Mouse (Mus musculus) embryo, embryonic 10 days (tissue): ENCODE measurements at regions not wholly inside any gene's neighbourhood (a gene's known extent, or its start where the extent isn't known, plus 50 kb on each side); places are given as distances from the start of the nearest gene placed in this dataset.

Source experiments
- DNase-seq: peaks from one replicate; pipeline ENCODE4 v3.0.0-alpha.2; 2015; ENCODE audit warnings: low spot score

DNA sequence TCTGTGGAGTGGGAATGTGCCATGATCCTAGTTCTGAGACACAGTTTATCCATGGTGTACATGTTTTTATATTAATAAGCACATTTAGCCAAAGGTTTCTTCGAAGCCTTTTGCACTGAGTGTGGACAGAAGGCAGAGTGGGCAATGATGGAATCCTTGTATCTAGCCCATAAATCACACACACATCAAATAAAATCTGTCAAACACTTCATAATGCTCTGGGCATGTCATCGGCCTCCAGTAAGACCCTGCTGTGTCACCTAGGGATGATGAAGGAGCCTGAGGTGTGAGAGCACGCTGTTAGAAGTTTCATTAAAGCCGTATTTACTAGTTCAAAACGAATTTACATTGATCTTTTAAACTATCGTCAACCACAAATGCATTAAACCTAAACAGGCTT lies 331.7 kb downstream of the Setd4 start:
- DNase-seq, result no peak

DNA sequence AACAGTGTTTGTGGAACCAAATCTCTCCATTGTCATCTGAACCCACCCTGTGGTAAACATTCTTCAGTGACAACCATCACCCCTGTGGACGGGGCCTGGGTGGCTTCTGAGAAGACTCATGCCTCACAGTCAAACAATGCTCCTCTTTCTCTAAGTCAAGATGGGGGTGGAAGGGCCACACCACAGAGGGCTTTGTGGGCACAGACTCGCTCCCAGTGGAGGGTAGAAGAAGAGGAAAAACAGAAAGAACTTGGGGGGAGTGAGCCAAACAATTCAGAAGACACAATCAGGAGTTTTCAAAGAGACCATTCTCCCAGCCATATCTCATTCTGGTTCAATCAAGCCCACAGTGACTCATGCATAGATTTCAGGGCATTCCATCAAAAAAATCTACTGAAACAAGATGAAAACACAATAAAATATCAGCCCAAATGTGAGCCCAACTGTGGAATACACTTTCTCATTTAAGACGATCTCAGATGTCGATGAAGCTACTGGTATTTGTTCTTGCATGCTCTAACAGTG lies 339.7 kb downstream of the Setd4 start:
- no peak for DNase-seq

DNA sequence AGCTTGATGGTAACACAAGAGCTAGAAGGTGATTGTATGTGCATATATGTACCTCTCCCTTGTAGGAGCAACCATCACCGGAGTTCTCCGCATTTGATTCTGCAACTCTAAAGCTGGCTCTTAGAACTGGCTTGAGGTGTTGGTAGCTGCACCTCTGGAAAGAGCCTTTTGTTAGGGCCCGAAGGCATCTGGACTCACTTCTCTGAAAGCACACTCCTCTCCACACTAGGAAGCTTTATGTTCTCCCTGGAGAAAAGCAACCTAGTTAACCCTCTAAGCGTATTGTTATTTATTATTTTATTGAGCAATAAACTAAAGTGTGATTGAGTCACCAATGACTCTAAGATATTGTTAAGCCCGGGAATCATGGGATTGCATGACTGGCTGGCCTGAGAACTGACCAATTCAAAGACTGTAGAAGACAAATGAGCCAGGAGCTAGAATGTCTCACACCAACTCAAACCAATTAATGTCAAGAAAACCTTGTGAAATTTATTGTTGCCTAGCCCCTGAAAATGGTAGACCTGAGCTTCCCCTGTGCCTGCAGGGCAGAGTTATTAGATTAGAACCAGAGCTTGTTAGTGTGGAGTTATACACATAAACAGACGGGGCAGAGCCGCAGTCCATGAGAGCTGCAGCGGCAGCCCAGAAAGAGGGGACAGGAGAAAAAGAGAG lies 340.6 kb downstream of the Setd4 start:
- no peak for DNase-seq

DNA sequence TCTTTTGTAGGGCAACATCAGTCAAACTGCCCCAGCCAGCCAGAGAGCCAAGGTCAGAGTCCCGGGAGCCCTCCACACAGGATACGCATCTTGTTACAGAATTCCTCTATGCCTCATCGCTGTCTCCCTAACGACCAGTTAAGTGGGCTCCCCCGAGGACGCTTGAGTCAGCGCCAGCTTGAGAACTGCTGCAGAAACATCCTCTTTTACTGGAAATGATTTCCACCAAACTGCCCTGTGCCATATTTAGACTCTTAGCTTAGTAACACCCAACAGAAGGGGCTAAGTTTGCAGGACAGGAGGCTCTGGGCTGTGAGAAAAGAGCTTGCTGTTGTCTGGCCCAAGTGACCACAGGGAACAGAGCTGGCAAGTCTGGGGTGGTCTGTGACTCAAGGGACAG lies 357.0 kb downstream of the Setd4 start:
- peak; percentile 75 for DNase-seq

DNA sequence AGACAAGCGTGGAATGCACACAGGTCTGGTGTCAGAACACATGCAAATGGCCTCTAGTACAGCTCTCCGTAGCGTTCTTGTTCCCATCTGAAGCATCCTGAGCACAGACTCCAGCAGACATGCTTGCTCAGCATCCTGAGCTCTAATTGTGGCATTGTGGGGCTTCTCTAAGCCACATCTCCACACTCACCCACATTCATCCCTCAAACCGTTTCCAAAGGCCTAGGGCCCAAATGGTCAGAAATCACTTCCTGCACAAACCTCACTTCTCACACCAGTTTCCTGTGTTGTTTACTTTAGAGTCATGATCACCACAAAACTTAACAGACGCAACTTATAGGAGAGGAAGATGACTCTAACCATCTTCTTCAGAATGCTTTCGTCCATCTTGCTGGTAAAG lies 358.1 kb downstream of the Setd4 start:
- DNase-seq, result no peak

DNA sequence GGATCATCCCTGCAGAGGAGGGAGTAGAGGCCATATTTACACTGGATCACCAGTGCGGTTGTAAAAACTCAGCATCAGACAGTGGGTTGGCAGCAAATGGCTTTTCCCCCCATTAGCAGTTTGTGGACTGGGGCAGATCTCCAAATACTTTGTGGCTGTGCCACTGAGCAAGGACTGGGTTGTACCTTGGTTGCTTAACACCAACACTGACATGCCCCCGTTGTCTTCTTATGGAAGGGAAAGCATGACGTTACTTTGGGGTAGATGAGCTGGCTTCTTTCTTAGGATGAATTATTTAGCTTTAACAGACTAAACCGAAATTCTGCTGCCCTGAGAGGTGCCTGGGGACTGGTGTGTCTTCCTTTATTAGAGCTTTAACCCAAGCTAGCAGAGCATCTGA lies 365.0 kb downstream of the Setd4 start:
- DNase-seq, result no peak

DNA sequence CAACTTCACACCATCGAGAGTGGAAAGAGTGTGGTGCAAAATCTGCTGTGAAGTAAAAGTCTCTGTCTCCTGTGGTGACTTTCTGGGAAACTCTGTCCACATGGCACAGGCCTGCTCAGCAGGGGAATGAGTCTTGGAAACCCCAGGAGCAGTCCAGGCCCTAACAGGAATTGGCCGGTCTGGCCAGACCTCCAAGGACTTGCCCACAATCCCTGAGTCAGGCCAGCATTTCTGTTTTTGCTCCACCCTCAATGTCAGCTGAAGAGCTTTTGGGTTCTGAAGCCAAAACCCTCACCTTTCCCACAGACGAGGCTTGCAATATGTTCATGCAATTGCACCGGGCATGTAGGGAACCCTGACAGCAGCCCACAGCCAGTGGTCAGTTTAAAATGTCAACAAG lies 365.5 kb downstream of the Setd4 start:
- no peak for DNase-seq

DNA sequence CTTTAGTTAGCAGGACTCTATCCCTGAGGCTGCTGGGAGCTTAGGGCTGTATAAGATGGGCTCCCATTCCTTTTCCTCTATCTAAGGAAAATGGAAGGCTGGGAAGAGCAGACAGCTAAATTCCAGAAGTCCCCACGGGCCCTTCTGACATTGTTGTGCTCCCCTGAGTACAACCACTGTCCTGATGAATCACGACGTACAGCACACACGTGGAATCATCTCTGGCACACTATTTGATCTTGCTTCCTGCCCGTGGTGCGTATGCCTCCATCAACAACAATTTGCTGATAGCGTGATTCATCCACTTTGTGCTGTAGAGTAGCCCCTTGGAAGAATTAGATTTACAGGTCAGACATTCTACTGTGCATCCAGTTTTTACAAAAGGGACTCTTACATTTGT lies 378.2 kb downstream of the Setd4 start:
- DNase-seq, result no peak

DNA sequence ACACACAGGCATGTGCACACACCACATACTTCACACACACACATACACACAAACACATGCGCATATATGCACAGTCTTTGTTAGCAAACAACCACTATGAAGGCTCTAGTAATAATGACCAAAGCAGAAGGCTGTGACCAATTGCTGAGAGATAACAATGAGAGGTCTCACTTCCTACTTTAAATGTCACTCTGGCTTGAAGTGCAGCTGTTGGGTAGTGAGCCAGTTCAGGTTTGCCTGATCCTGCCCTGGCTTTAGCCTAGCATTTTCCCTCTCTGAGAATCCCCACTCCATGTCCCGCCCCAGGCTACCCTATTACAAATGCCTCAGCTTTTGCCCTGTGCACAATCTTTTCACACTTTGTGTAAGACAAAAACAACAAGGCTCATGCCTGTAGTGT lies 378.7 kb downstream of the Setd4 start:
- no peak for DNase-seq

DNA sequence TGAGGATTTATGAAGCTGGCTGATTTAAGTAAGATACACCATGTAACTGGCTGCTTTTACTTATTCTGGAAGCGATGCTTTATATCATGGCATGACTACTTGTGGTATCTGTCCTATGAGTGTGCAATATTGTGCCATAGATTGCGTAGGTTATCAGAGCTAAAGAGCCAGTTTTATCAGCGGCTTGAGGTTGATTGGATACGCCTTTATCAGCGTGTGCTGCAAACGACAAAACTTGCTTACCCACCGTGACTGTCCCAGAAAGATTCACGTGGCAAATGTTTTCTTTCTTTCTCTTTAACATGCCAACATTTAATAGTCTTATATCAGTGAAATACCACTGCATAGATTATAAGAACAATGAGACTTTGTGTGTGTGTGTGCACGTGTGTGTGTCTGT lies 384.1 kb downstream of the Setd4 start:
- DNase-seq, result no peak

DNA sequence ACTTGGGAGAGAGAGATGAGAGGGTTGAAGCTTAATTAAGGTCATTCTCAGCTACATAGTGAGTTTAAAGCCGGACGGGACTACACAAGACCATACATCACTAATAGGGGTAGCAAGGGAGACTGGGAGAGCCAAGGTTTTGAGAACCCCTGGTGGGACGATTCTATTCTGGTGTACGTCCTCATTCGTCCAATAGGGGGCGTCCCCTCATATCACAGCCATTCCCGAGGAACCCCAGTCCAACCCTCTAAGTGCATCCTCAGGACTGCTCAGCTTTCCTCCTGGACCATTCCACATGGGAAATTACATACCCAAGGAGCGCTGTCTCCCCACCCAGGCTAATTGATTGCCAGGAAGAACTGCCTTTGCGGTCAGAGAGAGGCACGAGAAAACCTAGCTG lies 385.5 kb downstream of the Setd4 start:
- no peak for DNase-seq

DNA sequence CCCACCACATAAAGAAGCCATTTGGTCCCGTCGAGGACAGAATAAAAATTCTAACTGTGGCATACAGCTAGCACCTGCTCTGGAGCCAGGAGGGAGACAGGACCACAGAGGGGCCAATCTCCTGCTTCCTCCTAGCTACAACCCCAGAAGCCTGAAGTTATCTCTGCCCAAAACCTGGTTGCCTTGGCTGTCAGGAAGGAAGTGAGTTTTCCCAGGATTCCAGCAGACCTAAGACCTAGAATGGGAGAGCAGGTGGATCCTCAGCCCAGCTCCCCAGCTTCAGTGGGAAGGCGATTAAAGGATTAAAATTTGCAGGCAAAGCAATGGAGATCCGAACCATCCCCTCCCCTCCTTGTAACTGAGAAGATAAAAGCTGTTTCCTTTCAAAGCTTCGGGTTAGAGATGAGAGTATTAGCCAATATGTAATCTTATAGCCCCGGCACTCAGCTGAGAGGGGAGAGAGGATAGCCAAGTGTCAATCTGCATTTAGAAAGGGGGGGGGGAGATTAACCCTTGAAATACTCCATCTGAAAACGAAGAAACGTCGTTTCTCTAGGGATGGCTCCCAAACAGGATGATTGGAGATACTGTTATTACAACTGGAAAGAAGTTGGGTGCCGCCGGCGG lies 386.1 kb downstream of the Setd4 start:
- no peak for DNase-seq

DNA sequence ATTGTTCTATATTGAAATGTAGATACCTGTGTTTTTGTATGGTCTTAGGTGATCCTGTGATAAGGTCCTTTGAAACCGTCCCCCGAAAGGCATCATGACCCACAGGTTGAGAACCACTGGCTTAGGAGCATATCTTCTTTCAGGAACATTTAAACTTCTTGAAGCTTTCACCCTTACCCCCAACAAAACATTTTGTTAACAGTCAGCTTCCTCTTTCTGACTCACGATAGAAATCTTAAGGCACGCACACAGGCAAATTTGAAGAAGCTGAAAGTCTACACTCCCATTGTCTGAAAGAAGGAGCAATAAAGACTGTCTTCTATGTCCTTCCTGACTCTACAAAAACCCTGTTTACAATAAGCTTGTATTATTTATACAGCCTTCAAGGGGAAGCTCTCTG lies 388.2 kb downstream of the Setd4 start:
- DNase-seq, result no peak

DNA sequence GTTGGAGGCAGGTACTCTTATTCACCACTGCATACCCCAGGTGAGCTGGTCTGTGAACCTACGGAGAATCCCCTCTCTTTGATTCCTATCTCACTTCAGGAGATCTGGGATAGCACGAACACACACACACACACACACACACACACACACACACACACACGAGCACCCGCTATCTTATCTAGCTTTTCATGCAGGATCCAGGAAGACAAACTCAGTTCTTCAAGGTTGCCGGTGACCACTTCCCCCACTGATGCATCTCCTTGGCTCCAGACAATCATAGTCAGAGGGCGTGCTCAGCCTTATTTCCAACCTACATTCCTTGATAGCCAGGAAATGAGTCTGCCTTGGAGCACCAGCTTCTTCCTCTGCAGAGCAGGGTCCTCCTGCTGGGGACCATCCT lies 387.7 kb upstream of the Runx1 start:
- DNase-seq, result no peak

DNA sequence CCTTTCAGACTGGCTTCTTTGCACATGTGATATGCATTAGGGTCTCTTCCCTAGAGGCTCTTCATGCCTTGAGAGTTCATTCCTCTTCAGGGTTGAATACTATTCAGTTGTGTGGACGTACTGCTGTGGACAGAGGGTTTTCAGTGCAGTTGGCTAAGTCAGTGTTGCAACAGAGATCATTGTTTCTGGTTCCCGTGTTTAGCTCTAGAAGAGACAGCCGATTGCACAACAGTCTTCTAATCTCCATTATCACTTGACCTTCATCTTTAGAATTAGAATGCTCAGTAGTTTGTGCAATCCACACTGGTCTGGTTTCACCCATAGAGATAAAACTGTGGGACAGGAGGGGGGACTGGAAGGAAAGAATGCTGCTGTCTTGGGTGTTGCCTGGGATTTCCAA lies 381.7 kb upstream of the Runx1 start:
- DNase-seq, result no peak

DNA sequence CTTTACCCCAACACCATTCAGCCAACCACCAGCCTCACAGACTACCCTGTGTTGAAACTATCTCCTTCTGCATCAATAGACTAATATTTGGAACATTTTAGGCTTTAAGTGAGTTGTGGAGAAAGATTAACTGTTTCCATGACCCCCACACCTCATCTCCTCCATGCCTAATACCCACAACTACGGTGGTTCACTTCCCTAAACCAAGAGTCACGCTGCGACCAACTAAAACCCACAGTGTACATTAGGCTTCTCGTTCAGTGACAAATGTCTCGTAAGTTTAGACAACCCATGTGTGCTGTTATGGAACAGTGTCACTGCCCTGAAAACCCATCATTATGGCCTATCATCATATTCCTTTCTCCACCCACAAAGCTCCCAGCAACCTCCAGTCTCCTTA lies 381.3 kb upstream of the Runx1 start:
- DNase-seq, result no peak

DNA sequence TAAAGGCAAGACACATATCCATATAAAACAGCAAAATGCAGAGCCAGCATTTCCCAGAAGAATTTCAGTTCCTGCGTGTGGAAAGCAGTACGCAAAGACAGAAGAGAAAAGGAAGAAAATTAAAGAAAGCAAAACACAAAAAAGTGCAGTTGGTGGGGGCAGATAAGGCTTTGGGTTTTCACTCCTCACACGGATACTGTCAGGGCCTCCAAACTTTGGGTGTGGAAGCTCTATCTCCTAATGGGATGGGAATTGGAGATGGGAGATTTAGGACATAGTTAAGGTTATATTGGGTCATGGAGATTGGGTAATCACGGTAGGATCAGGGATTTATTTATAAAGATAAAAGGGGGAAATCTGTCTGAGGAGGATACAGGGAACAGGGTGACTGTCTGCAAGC lies 380.4 kb upstream of the Runx1 start:
- DNase-seq, result no peak

DNA sequence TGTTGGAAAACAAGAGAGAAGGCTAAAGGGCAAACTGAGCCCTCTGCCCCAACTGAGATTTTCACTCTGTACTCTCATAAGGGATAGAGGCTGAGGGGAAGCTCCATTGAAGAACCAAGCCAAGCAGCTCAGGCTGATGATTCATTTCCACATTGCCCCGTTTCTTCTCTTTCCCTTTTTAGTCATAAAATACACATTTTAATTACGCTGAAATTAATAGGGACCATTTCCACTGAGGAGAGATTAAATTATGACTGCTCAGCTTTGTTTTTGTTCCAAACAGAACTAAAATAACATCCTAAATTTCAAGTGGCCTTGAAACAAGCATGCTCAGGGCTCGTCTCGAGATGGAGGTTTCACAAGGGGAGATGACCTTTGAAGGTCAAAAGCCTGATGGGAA lies 378.7 kb upstream of the Runx1 start:
- no peak for DNase-seq

DNA sequence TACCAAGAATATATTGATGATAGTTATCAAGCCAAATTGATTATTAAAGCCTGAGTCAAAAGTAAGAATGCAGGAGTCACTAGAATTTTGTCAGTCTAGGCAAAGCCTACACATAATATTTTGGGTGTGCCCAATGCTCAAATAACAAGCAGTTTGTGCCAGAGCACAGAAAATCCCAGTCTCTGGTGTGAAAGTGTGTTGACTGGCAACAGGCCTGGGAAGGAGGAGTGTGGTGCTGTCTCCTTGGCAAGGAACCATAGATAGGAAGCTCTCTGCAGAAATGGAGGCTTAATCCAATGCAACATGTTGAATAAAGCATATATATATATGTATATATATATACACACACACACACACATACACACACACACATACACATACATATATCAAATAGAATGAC lies 376.6 kb upstream of the Runx1 start:
- no peak for DNase-seq

DNA sequence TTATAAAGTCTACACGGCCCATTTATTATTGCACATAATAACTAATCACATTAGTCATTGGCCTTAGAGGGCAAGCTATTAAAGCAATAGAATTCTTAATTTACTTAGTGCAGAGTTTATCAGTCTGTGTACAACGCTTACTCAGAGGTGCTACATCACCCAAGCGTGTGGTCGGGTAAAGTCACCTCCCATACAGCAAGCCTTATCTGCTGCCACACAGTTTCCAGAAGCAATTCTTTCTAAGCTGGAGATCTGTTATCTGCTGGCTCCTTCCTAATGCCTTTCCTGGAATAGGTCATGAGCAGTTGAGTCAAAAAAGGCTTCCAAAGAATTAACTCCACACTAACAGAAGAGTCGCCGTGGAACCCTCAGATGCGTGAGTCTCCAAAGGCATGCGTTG lies 371.4 kb upstream of the Runx1 start:
- DNase-seq, result no peak

DNA sequence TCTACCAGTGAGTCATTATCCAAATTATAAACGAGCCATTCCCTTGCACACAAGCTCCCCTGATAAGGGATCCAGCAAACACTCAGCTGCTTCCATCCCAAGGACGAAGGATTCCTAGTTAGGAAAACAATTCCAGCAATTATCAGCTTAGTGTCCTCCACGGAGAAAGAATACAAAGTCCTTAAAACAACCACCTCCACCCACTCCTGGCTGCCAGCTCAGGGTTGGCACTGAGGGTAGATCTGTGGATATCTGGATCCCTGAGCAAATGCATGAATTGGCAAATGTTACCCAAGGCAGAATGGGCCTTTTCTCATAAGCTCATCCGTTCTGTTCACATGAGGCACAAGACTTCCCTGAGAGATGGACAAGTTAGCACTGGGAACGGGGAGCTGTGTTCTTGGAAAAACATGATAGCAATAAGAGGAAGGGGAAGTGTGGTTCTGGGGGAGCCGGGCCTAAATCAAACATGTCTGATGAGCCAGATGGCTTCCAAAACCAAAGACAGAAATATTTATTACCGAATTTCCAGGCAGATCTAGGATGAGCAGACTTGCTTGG lies 368.1 kb upstream of the Runx1 start:
- no peak for DNase-seq

DNA sequence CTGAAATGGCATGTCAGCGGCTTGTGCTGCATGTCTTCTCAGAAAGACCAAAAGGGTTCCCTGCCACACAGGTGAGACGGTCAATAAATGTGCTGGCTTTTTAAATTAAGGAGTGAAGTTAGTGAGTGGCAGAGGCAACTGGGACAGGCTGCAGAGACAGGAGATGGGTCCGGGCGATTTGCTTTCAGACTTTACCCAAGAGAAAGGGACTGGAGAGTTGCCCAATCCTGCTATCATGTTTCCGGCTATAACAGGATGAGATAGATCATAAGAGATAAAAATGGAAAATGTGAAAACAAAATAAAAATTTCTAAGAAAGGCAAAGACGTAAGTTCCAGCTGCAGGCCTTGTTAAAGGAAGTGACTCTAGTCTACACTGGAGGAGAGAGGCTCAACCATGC lies 367.3 kb upstream of the Runx1 start:
- no peak for DNase-seq

DNA sequence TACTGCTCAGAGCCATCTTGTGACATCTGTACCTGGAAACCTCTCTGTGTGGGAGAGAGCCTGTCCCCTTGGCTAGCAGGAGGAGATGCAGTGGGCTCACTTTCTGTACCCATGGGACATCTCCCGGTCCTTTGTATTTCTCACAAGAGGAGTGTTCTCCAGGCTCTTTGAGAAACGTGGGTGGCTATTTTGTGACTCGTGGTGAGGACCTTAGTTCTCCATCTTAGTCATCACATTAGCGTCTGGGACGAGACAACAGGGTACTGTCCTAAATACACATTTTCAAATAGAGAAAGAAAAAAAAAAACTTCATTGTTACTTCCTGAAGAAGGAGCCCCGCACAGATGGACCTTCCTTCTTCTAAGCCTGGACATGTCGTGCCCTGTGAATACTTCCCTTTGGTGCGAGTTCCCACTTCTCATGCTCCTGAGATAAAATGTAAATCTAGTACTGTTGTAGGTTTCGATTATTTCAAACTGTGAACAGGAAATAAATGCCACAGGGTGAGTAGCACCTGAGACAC lies 366.8 kb upstream of the Runx1 start:
- DNase-seq, result no peak

DNA sequence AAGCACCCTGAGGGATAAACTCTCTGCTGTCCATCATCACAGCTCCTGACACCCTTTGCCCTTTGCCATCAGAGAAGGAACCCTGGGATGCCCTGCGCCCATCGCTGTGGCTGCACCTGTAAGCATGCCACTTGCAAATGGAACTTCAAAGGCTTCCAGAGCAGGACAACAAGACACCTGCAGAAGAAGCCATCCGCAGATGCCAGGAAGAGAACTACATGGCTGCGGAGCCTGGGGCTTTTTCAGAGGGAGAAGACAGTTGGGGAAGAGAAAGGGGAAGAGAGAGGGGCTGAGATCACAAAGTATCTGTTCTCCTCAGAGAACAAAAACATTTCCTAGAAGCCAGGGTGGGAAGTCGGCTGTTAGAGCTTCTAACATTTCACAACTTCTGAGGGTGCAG lies 365.2 kb upstream of the Runx1 start:
- no peak for DNase-seq
